Mouse (Mus musculus): ENCODE measurements around the gene Kcnh7. TPM values are rescaled to one million over a fixed set of nuclear protein-coding genes. Genes with fewer than 3 reads are reported as not detected.

Kcnh7 gene
- total and polyA plus RNA-seq, 2 experiments from 2014 or later, result 8.6 to 11.4 TPM

DNA sequence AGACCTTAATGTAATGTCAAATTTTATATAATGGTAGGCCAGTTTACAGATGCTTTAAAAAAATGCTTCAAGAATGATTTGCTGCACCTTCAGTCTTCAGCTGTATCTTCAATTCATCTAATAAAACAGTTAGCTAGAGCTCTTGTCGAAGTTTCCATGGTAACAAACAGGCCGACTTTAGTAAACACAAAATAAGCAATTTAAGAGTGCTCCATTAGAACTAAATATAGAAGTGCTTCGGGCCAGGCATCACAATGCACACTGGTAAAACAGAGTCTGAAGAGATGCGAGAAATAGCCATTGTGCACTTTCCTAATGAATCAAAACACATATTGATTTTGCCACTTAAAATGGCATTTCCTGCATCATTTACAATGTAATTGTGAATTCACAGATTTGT lies 305.3 kb downstream of the Kcnh7 start:
- Histone ChIP-seq H3K36me3 (ENCODE audit: insufficient read depth, low read length) (no peaks in the 10 kb centered on the region), H3K27me3 (ENCODE audit: insufficient read depth, low read length) (no peaks in the 10 kb centered on the region), H3K4me2 (ENCODE audit: low read depth, low read length) (no peak overlapping the region), H3K27ac (no peak overlapping the region), H3K9ac (replicated peaks; ENCODE audit: low read length) (no peak overlapping the region), H3K4me3 (ENCODE audit: low read length) (no peak overlapping the region), H3K4me1 (ENCODE audit: insufficient read depth, low read length) (no peaks in the 10 kb centered on the region), H3K9me3 (ENCODE audit: low read length) (no peaks in the 10 kb centered on the region)
- no peak for TF ChIP-seq CTCF (IDR thresholded peaks at IDR 0.05; ENCODE audit: low read depth)
- ATAC-seq (no peak), DNase-seq (ENCODE audit: low spot score) (peak; percentile 26)
- 56% methylated on average over 4 of the region's 4 CpGs for WGBS

GRCm38 (mm10) chr2:62855391-62855790 lies 328.7 kb downstream of the Kcnh7 start:
- no peaks in the 10 kb centered on the region for H3K4me1 ChIP-seq (ENCODE audit: insufficient read depth, low read length)
- no peak overlapping the region for H3K4me2 ChIP-seq (ENCODE audit: low read depth, low read length)
- H3K4me3 ChIP-seq (ENCODE audit: low read length), result no peak overlapping the region
- WGBS, result 56% methylated on average over 3 of the region's 3 CpGs
- no peak for TF ChIP-seq CTCF (IDR thresholded peaks at IDR 0.05; ENCODE audit: low read depth)
- ATAC-seq (peak; percentile 86), DNase-seq (ENCODE audit: low spot score) (peak; percentile 65)
- no peaks in the 10 kb centered on the region for H3K27me3 ChIP-seq (ENCODE audit: insufficient read depth, low read length)
- no peak overlapping the region for H3K9ac ChIP-seq (replicated peaks; ENCODE audit: low read length)
- H3K27ac ChIP-seq, result no peak overlapping the region
- H3K36me3 ChIP-seq (ENCODE audit: insufficient read depth, low read length), result no peaks in the 10 kb centered on the region
- H3K9me3 ChIP-seq (ENCODE audit: low read length), result no peaks in the 10 kb centered on the region

DNA sequence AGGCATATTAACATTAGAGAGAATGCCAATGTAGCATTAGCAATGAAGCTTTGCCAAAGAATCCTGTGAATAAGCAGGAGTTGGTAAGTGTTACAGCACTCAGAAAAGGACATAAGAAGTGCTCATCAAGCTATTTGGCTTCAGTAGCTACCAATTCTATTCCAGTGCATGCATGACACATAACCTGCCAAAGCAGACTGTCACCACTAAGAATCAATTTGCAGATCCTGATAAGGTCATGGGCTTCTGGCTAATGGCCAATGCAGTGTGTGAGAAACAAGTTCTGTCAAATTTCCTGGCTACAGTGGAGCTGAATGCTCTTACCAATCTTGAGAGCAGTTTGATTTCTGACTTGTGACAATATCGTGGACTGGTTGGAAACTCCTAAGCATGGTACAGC lies 341.5 kb downstream of the Kcnh7 start:
- Histone ChIP-seq H3K4me1 (ENCODE audit: insufficient read depth, low read length) (no peaks in the 10 kb centered on the region), H3K27ac (no peak overlapping the region), H3K27me3 (ENCODE audit: insufficient read depth, low read length) (no peaks in the 10 kb centered on the region), H3K36me3 (ENCODE audit: insufficient read depth, low read length) (no peaks in the 10 kb centered on the region), H3K9ac (replicated peaks; ENCODE audit: low read length) (no peak overlapping the region), H3K4me3 (ENCODE audit: low read length) (no peak overlapping the region), H3K4me2 (ENCODE audit: low read depth, low read length) (no peak overlapping the region), H3K9me3 (ENCODE audit: low read length) (no peaks in the 10 kb centered on the region)
- DNase-seq (ENCODE audit: low spot score), result peak; percentile 46
- WGBS, result 64% methylated on average over 1 of the region's 1 CpGs
- no peak for TF ChIP-seq CTCF (IDR thresholded peaks at IDR 0.05; ENCODE audit: low read depth)
- no peak for ATAC-seq

DNA sequence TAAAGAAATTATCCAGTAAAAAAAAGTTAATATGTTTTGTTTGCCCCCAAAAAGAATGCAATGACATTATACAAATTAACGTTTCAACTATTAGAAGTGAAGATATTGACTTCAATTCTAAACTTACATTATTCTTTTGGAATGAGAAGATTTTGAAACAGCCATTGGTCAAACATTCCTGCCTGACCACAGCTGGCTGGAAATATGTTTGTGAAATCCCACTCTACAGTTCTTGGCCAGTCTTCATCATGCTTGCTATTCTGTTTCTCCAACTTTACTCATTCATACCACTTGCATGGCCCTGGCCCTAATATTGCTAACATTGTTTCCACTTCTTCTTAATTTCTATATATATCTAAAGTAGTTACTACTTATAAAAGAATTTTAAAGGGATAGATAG lies 349.8 kb downstream of the Kcnh7 start:
- H3K27me3 ChIP-seq (ENCODE audit: insufficient read depth, low read length), result no peaks in the 10 kb centered on the region
- ATAC-seq (no peak), DNase-seq (ENCODE audit: low spot score) (no peak)
- H3K27ac ChIP-seq, result no peak overlapping the region
- no peaks in the 10 kb centered on the region for H3K4me1 ChIP-seq (ENCODE audit: insufficient read depth, low read length)
- H3K9me3 ChIP-seq (ENCODE audit: low read length), result no peaks in the 10 kb centered on the region
- H3K9ac ChIP-seq (replicated peaks; ENCODE audit: low read length), result no peak overlapping the region
- TF ChIP-seq CTCF (IDR thresholded peaks at IDR 0.05; ENCODE audit: low read depth), result no peak
- no peak overlapping the region for H3K4me3 ChIP-seq (ENCODE audit: low read length)
- no peaks in the 10 kb centered on the region for H3K36me3 ChIP-seq (ENCODE audit: insufficient read depth, low read length)
- no peak overlapping the region for H3K4me2 ChIP-seq (ENCODE audit: low read depth, low read length)
- 90% methylated on average over 1 of the region's 1 CpGs for WGBS

DNA sequence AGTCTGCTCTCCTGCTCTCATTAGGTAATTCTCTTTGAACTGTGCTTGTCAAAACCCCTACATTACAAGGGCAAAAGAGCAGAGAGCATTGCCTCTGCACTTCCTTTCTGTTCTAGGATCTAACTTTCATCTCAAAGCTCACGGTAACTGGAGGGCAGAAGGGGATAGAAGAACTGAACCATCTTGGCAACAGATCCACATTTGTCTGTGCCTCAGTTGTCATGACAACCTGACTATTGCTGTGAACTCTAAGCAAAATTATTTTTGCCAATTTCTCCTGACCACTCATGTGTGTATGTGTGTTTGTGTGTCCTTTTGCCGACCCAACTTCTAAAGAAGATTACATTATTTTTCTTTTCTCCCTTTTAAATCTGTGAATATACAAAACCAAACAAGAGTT lies 364.9 kb downstream of the Kcnh7 start:
- H3K9me3 ChIP-seq (ENCODE audit: low read length), result no peaks in the 10 kb centered on the region
- DNase-seq (ENCODE audit: low spot score), result peak; percentile 37
- 37% methylated on average over 2 of the region's 2 CpGs for WGBS
- no peak overlapping the region for H3K4me2 ChIP-seq (ENCODE audit: low read depth, low read length)
- no peaks in the 10 kb centered on the region for H3K36me3 ChIP-seq (ENCODE audit: insufficient read depth, low read length)
- H3K4me1 ChIP-seq (ENCODE audit: insufficient read depth, low read length), result no peaks in the 10 kb centered on the region
- H3K27me3 ChIP-seq (ENCODE audit: insufficient read depth, low read length), result no peaks in the 10 kb centered on the region
- no peak overlapping the region for H3K4me3 ChIP-seq (ENCODE audit: low read length)
- no peak overlapping the region for H3K27ac ChIP-seq
- no peak overlapping the region for H3K9ac ChIP-seq (replicated peaks; ENCODE audit: low read length)
- no peak for TF ChIP-seq CTCF (IDR thresholded peaks at IDR 0.05; ENCODE audit: low read depth)
- no peak for ATAC-seq

DNA sequence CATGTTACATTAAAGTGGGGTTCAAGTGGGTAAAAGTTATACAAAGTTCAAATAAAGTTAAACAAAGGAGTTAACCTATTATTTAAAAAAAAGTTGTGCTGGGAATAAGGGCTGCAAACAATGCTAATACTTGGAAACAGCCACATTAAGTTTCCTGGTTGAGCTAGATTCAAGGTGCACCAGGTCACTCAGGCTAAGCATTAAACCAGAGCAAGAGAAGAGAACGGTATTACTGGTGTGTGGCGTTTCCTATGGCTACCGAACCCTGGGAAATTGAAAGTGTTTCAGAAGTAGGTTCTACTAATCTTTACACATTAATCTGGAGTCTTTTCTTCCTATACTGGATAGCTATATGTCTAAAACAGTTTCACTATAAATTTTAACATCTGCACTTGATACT lies 368.1 kb downstream of the Kcnh7 start:
- H3K4me1 ChIP-seq (ENCODE audit: insufficient read depth, low read length), result no peaks in the 10 kb centered on the region
- H3K27ac ChIP-seq, result no peak overlapping the region
- H3K9ac ChIP-seq (replicated peaks; ENCODE audit: low read length), result no peak overlapping the region
- H3K4me3 ChIP-seq (ENCODE audit: low read length), result no peak overlapping the region
- DNase-seq (ENCODE audit: low spot score) (no peak), ATAC-seq (no peak)
- H3K9me3 ChIP-seq (ENCODE audit: low read length), result no peaks in the 10 kb centered on the region
- 88% methylated on average over 3 of the region's 3 CpGs for WGBS
- H3K4me2 ChIP-seq (ENCODE audit: low read depth, low read length), result no peak overlapping the region
- TF ChIP-seq CTCF (IDR thresholded peaks at IDR 0.05; ENCODE audit: low read depth), result no peak
- no peaks in the 10 kb centered on the region for H3K36me3 ChIP-seq (ENCODE audit: insufficient read depth, low read length)
- no peaks in the 10 kb centered on the region for H3K27me3 ChIP-seq (ENCODE audit: insufficient read depth, low read length)

GRCm38 (mm10) chr2:62808813-62809212 lies 375.3 kb downstream of the Kcnh7 start:
- Histone ChIP-seq H3K9ac (replicated peaks; ENCODE audit: low read length) (no peak overlapping the region), H3K4me1 (ENCODE audit: insufficient read depth, low read length) (peaks cover 10% of the 10 kb centered on the region; the same call in 1 of the 2 replicates), H3K36me3 (ENCODE audit: insufficient read depth, low read length) (no peaks in the 10 kb centered on the region), H3K9me3 (ENCODE audit: low read length) (no peaks in the 10 kb centered on the region), H3K4me3 (ENCODE audit: low read length) (no peak overlapping the region), H3K27me3 (ENCODE audit: insufficient read depth, low read length) (no peaks in the 10 kb centered on the region), H3K27ac (no peak overlapping the region), H3K4me2 (ENCODE audit: low read depth, low read length) (no peak overlapping the region)
- TF ChIP-seq CTCF (IDR thresholded peaks at IDR 0.05; ENCODE audit: low read depth), result no peak
- no peak for ATAC-seq
- WGBS, result 28% methylated on average over 4 of the region's 4 CpGs
- peak; percentile 24 for DNase-seq (ENCODE audit: low spot score)
